ENCODE assay signal across 16 mouse cellular contexts in genomic region chr4:119998911-119999310, GRCm38 (mm10).
DNase-seq lines count a peak whose midpoint lies in the region.
"Had no signal": no experiment of that assay in that cellular context is flagged by ENCODE, and none has a peak within 500 bp of the region (broad histone marks: within the 10 kb centered on the region; RNA-seq: fewer than 3 reads in every experiment).

No protein-coding gene starts in this region.

- DNase-seq in cerebellum, adult 11-12 months: peak; percentile 49
- no peak for DNase-seq in cerebellum, adult 8-10 months
- DNase-seq in Muller cell, postnatal 12 days (ENCODE audit: inconsistent ontology term): peak; percentile 84
- DNase-seq in cerebellum, adult 18-20 months: peak; percentile 45 to 50
- peak; percentile 58 to 63 for DNase-seq in cerebellum, postnatal 25 days
- DNase-seq in adrenal gland, postnatal 4 days (ENCODE audit: low spot score in 2 of 2): no peak
- no peak for DNase-seq in left cerebral cortex, adult 8-10 months (ENCODE audit: low spot score in 2 of 2)
- DNase-seq in adrenal gland, postnatal 10 days: no peak
- DNase-seq: adrenal gland, adult 2 months; gastrocnemius, adult 2 months; heart, postnatal 10 days; kidney, adult 8-10 months; kidney, postnatal 14 days; right cerebral cortex, postnatal 4 days; thymus, adult 18-20 months; thymus, postnatal 25 days had no signal

Comparison
In these comparisons a context has a peak if more than half of its experiments do, and no peak if none do; other contexts are left out.
1. DNase-seq: peak in cerebellum, adult 11-12 months (single experiment), Muller cell, postnatal 12 days (single experiment), cerebellum, adult 18-20 months (2 of 2) and cerebellum, postnatal 25 days (2 of 2); none in cerebellum, adult 8-10 months (single experiment), adrenal gland, postnatal 4 days (0 of 2), left cerebral cortex, adult 8-10 months (0 of 2) and adrenal gland, postnatal 10 days (single experiment).